Mouse (Mus musculus): ENCODE data around the gene Gdf11. TPM values are rescaled to one million over a fixed set of nuclear protein-coding genes. Genes with fewer than 3 reads are reported as not detected.

Gdf11 gene
- total and polyA plus RNA-seq, 2 experiments from 2014 or later: 6.7 to 19.1 TPM

DNA sequence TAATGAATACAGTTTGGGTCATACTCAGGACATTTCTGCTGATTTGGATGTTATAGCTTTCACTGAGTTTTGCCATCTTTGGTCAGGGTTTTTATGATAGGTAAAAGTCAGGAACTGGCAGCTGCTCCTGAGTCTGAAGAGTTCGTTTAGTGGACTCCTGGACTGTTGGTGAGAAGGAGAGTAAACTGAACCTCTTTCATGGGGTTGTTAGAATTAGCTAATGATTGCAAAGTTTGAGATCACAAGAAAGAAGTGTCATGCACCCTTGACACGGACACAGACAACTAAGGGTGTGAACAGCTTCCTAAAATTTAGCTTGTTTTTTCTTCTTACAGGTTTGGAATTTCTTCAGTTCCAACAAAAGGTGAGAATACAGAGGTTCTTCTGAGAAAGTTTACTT, 43.1 kb downstream of the Gdf11 start:
- no peaks in the 10 kb centered on the region for H3K4me1 ChIP-seq (ENCODE audit: insufficient read depth)
- 80% methylated on average over 2 of the region's 2 CpGs for WGBS
- H3K4me3 ChIP-seq (ENCODE audit: low read depth, low read length): no peak overlapping the region
- TF ChIP-seq CTCF (IDR thresholded peaks at IDR 0.05; ENCODE audit: low read depth): no peak
- no peak for DNase-seq
- no peak overlapping the region for H3K27ac ChIP-seq (ENCODE audit: low read depth, low read length)
- no peaks in the 10 kb centered on the region for H3K27me3 ChIP-seq (ENCODE audit: insufficient read depth, low read length)
- H3K36me3 ChIP-seq (ENCODE audit: insufficient read depth): peaks cover 30% of the 10 kb centered on the region
- no peak for ATAC-seq
- H3K4me2 ChIP-seq (ENCODE audit: low read depth): no peak overlapping the region
- no peak overlapping the region for H3K9ac ChIP-seq
- no peaks in the 10 kb centered on the region for H3K9me3 ChIP-seq (ENCODE audit: low read length)

DNA sequence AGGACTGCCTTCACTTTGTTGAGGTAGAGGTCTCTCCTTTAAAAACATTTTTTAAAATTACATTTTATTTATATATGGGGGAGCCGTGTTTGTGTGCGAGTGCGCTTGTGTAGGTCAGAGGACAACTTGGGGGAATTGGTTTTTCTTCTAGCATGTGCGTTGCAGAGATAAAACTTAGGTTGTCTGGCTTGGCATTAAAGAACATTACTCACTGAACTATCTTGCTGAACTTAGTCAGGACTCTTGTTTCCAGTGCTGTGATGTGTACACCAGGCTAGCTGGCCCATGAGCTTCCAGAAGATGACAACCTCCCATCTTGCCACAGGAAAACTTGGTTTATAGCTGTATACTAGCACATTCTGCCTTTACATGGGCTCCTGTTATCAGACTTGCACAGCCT, 44.9 kb downstream of the Gdf11 start:
- H3K27ac ChIP-seq (ENCODE audit: low read depth, low read length): no peak overlapping the region
- H3K9ac ChIP-seq: no peak overlapping the region
- H3K36me3 ChIP-seq (ENCODE audit: insufficient read depth): peaks cover 27% of the 10 kb centered on the region
- 98% methylated on average over 4 of the region's 4 CpGs for WGBS
- H3K27me3 ChIP-seq (ENCODE audit: insufficient read depth, low read length): no peaks in the 10 kb centered on the region
- no peak for TF ChIP-seq CTCF (IDR thresholded peaks at IDR 0.05; ENCODE audit: low read depth)
- no peak overlapping the region for H3K4me2 ChIP-seq (ENCODE audit: low read depth)
- H3K4me3 ChIP-seq (ENCODE audit: low read depth, low read length): no peak overlapping the region
- no peaks in the 10 kb centered on the region for H3K9me3 ChIP-seq (ENCODE audit: low read length)
- no peaks in the 10 kb centered on the region for H3K4me1 ChIP-seq (ENCODE audit: insufficient read depth)
- ATAC-seq (no peak), DNase-seq (no peak)

DNA sequence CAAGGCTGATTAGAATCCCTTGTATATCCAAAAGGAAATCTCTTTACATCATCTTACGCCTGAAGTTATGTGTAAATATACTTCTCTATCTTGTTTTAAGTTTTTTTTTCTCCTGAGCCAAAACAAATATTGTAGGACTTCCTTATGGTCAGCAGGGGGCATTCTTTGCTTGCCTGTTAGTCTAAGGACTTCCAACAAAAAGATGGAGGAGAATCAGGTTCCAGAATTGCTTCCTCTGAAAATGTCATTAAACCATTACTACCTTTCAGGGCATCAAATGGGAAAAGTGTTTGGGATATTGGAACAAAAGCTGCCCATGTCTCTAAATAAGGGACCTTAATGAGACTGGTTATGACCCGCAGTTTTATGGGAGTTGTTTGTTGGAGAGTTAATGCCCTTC, 46.0 kb downstream of the Gdf11 start:
- H3K36me3 ChIP-seq (ENCODE audit: insufficient read depth): peaks cover 37% of the 10 kb centered on the region
- no peaks in the 10 kb centered on the region for H3K4me1 ChIP-seq (ENCODE audit: insufficient read depth)
- DNase-seq: peak; percentile 43
- H3K27me3 ChIP-seq (ENCODE audit: insufficient read depth, low read length): no peaks in the 10 kb centered on the region
- no peak overlapping the region for H3K4me2 ChIP-seq (ENCODE audit: low read depth)
- H3K4me3 ChIP-seq (ENCODE audit: low read depth, low read length): no peak overlapping the region
- H3K9me3 ChIP-seq (ENCODE audit: low read length): no peaks in the 10 kb centered on the region
- ATAC-seq: no peak
- H3K9ac ChIP-seq: no peak overlapping the region
- TF ChIP-seq CTCF (IDR thresholded peaks at IDR 0.05; ENCODE audit: low read depth): peak; percentile 65
- H3K27ac ChIP-seq (ENCODE audit: low read depth, low read length): no peak overlapping the region
- 38% methylated on average over 2 of the region's 2 CpGs for WGBS

DNA sequence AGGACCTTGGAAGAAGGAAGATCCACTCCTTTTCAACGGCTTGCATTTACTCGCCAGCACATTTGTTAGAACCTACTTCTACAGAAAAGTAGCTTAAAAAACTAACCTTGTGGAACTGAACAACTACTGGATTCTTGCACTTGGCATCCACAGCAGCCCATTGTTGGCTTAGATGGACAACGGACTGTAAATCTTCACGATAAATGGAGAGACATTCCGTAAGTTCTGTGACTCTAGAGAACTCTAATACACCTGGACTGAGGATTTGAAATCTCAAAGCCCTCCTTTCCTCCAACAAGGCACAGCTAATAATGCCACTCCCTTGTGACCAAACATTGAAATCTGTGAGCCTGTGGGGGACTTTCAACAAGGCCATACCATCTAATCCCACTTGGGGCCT, 48.3 kb downstream of the Gdf11 start:
- Histone ChIP-seq H3K36me3 (ENCODE audit: insufficient read depth) (peaks cover 27% of the 10 kb centered on the region), H3K27ac (ENCODE audit: low read depth, low read length) (no peak overlapping the region), H3K4me2 (ENCODE audit: low read depth) (no peak overlapping the region), H3K27me3 (ENCODE audit: insufficient read depth, low read length) (no peaks in the 10 kb centered on the region), H3K9me3 (ENCODE audit: low read length) (no peaks in the 10 kb centered on the region), H3K4me3 (ENCODE audit: low read depth, low read length) (no peak overlapping the region), H3K9ac (no peak overlapping the region), H3K4me1 (ENCODE audit: insufficient read depth) (no peaks in the 10 kb centered on the region)
- DNase-seq: no peak
- no peak for ATAC-seq
- TF ChIP-seq CTCF (IDR thresholded peaks at IDR 0.05; ENCODE audit: low read depth): no peak
- 95% methylated on average over 5 of the region's 5 CpGs for WGBS

DNA sequence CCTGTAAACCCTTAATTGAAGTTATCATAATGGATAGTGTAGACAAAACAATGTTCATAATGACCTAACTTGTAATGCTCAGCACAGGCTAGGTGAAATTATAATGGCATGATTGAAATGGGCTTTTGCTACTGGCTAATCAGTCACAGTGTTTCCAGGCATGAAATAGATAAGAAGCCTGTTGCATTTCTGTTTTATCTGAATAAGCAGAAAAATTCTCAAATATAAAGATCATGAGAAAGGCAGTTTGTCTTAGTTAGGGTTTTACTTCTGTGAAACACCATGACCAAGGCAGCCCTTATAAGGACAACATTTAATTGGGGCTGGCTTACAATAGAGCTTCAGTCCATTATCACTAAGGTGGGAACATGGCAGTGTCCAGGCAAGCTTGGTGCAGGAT, 50.9 kb downstream of the Gdf11 start:
- H3K9me3 ChIP-seq (ENCODE audit: low read length): no peaks in the 10 kb centered on the region
- TF ChIP-seq CTCF (IDR thresholded peaks at IDR 0.05; ENCODE audit: low read depth): no peak
- H3K27me3 ChIP-seq (ENCODE audit: insufficient read depth, low read length): no peaks in the 10 kb centered on the region
- no peak overlapping the region for H3K4me3 ChIP-seq (ENCODE audit: low read depth, low read length)
- ATAC-seq: no peak
- H3K27ac ChIP-seq (ENCODE audit: low read depth, low read length): no peak overlapping the region
- DNase-seq: no peak
- H3K9ac ChIP-seq: no peak overlapping the region
- no peaks in the 10 kb centered on the region for H3K4me1 ChIP-seq (ENCODE audit: insufficient read depth)
- no peak overlapping the region for H3K4me2 ChIP-seq (ENCODE audit: low read depth)
- H3K36me3 ChIP-seq (ENCODE audit: insufficient read depth): peaks cover 31% of the 10 kb centered on the region

DNA sequence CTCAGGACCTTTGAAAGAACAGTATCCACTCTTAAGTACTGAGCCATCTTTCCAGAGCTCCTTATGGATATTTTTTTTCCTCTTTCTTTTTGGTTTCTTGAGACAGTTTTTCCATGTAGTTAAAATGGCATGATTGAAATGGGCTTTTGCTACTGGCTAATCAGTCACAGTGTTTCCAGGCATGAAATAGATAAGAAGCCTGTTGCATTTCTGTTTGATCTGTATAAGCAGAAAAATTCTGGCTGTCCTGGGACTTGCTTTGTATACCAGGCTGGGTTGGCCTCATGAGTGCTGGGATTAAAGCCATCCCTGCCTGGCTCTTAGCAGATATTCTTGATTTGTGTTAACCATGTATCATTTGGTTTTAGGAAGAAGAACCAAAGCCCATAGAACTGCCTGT, 52.1 kb downstream of the Gdf11 start:
- no peaks in the 10 kb centered on the region for H3K9me3 ChIP-seq (ENCODE audit: low read length)
- ATAC-seq: no peak
- no peaks in the 10 kb centered on the region for H3K4me1 ChIP-seq (ENCODE audit: insufficient read depth)
- no peak for DNase-seq
- H3K4me3 ChIP-seq (ENCODE audit: low read depth, low read length): no peak overlapping the region
- no peak overlapping the region for H3K4me2 ChIP-seq (ENCODE audit: low read depth)
- no peak for TF ChIP-seq CTCF (IDR thresholded peaks at IDR 0.05; ENCODE audit: low read depth)
- peaks cover 27% of the 10 kb centered on the region for H3K36me3 ChIP-seq (ENCODE audit: insufficient read depth)
- no peak overlapping the region for H3K27ac ChIP-seq (ENCODE audit: low read depth, low read length)
- no peaks in the 10 kb centered on the region for H3K27me3 ChIP-seq (ENCODE audit: insufficient read depth, low read length)
- no peak overlapping the region for H3K9ac ChIP-seq

DNA sequence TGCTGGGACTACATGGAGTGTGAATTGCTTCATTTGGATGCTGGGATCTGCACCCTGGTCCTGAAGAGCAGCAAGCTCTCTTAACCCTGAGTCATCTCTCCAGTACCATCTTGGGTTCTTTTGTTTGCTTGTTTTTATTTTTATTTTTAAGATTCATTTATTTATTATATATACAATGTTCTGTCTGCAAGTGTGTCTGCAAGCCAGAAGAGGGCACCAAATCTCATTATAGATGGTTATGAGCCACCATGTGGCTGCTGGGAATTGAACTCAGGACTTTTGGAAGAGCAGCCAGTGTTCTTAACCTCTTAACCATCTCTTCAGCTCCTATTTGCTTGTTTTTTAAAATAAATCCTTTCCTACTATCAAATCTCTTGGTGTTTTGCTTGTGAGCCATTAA, 54.1 kb downstream of the Gdf11 start:
- peaks cover 35% of the 10 kb centered on the region for H3K36me3 ChIP-seq (ENCODE audit: insufficient read depth)
- no peak for TF ChIP-seq CTCF (IDR thresholded peaks at IDR 0.05; ENCODE audit: low read depth)

More for the DNA sequence above, 54.1 kb downstream of the Gdf11 start:
- no peaks in the 10 kb centered on the region for H3K4me1 ChIP-seq (ENCODE audit: insufficient read depth)
- H3K9ac ChIP-seq: no peak overlapping the region
- ATAC-seq: no peak
- no peak overlapping the region for H3K4me2 ChIP-seq (ENCODE audit: low read depth)
- no peak overlapping the region for H3K4me3 ChIP-seq (ENCODE audit: low read depth, low read length)
- no peak for DNase-seq
- no peak overlapping the region for H3K27ac ChIP-seq (ENCODE audit: low read depth, low read length)
- H3K9me3 ChIP-seq (ENCODE audit: low read length): no peaks in the 10 kb centered on the region
- no peaks in the 10 kb centered on the region for H3K27me3 ChIP-seq (ENCODE audit: insufficient read depth, low read length)

Other genes with a start within 250 kb of the Gdf11 start
- 8.4 and 15.6 TPM in 2 replicates for gene Ikzf4, start 245.7 kb downstream of the Gdf11 start, total RNA-seq (2014; rRNA removed)
- 6.3 and 11.3 TPM in 2 replicates for gene Ikzf4, start 245.7 kb downstream of the Gdf11 start, polyA plus RNA-seq (2015; fragmentation: Nextera tagmentation; extraction: Ambion mirVana)
- 10.6 and 12.6 TPM in 2 replicates for gene Suox, start 217.6 kb downstream of the Gdf11 start, total RNA-seq (2014; rRNA removed)
- 8.4 and 10.1 TPM in 2 replicates for gene Suox, start 217.6 kb downstream of the Gdf11 start, polyA plus RNA-seq (2015; fragmentation: Nextera tagmentation; extraction: Ambion mirVana)
- gene Rab5b, start 195.5 kb downstream of the Gdf11 start, total RNA-seq (2014; rRNA removed): 133 TPM in 2 replicates
- 104 and 118 TPM in 2 replicates for gene Rab5b, start 195.5 kb downstream of the Gdf11 start, polyA plus RNA-seq (2015; fragmentation: Nextera tagmentation; extraction: Ambion mirVana)
- gene Pmel, start 187.5 kb downstream of the Gdf11 start, total RNA-seq (2014; rRNA removed): 0.85 and 1.2 TPM in 2 replicates
- gene Pmel, start 187.5 kb downstream of the Gdf11 start, polyA plus RNA-seq (2015; fragmentation: Nextera tagmentation; extraction: Ambion mirVana): 0.67 and 0.86 TPM in 2 replicates
- gene Cdk2, start 186.7 kb downstream of the Gdf11 start, total RNA-seq (2014; rRNA removed): 8.5 and 10.0 TPM in 2 replicates
- 9.9 and 10.3 TPM in 2 replicates for gene Cdk2, start 186.7 kb downstream of the Gdf11 start, polyA plus RNA-seq (2015; fragmentation: Nextera tagmentation; extraction: Ambion mirVana)
- 5.6 and 7.2 TPM in 2 replicates for gene Dgka, start 146.9 kb downstream of the Gdf11 start, total RNA-seq (2014; rRNA removed)
- 4.3 and 4.8 TPM in 2 replicates for gene Dgka, start 146.9 kb downstream of the Gdf11 start, polyA plus RNA-seq (2015; fragmentation: Nextera tagmentation; extraction: Ambion mirVana)
- 67.7 and 68.4 TPM in 2 replicates for gene Pym1, start 143.8 kb downstream of the Gdf11 start, total RNA-seq (2014; rRNA removed)
- gene Pym1, start 143.8 kb downstream of the Gdf11 start, polyA plus RNA-seq (2015; fragmentation: Nextera tagmentation; extraction: Ambion mirVana): 51.6 and 61.2 TPM in 2 replicates
- 0.57 and 0.69 TPM in 2 replicates for gene Mmp19, start 100.8 kb downstream of the Gdf11 start, total RNA-seq (2014; rRNA removed)
- 0.33 and 0.36 TPM in 2 replicates for gene Mmp19, start 100.8 kb downstream of the Gdf11 start, polyA plus RNA-seq (2015; fragmentation: Nextera tagmentation; extraction: Ambion mirVana)
- gene Dnajc14, start 87.7 kb downstream of the Gdf11 start, total RNA-seq (2014; rRNA removed): 39.6 and 45.7 TPM in 2 replicates
- 30.5 and 38.2 TPM in 2 replicates for gene Dnajc14, start 87.7 kb downstream of the Gdf11 start, polyA plus RNA-seq (2015; fragmentation: Nextera tagmentation; extraction: Ambion mirVana)
- 9.5 and 12.9 TPM in 2 replicates for gene Tmem198b, start 87.3 kb downstream of the Gdf11 start, total RNA-seq (2014; rRNA removed)
- 12.9 and 14.6 TPM in 2 replicates for gene Tmem198b, start 87.3 kb downstream of the Gdf11 start, polyA plus RNA-seq (2015; fragmentation: Nextera tagmentation; extraction: Ambion mirVana)
- gene Sarnp, start 74.4 kb downstream of the Gdf11 start, total RNA-seq (2014; rRNA removed): 54.6 and 59.6 TPM in 2 replicates
- gene Sarnp, start 74.4 kb downstream of the Gdf11 start, polyA plus RNA-seq (2015; fragmentation: Nextera tagmentation; extraction: Ambion mirVana): 146 and 167 TPM in 2 replicates
- gene Ormdl2, start 70.1 kb downstream of the Gdf11 start, total RNA-seq (2014; rRNA removed): 6.3 and 8.3 TPM in 2 replicates
- gene Ormdl2, start 70.1 kb downstream of the Gdf11 start, polyA plus RNA-seq (2015; fragmentation: Nextera tagmentation; extraction: Ambion mirVana): 13.2 and 16.1 TPM in 2 replicates
- gene Cd63, start 9.3 kb upstream of the Gdf11 start, total RNA-seq (2014; rRNA removed): 11.7 and 25.2 TPM in 2 replicates
- gene Cd63, start 9.3 kb upstream of the Gdf11 start, polyA plus RNA-seq (2015; fragmentation: Nextera tagmentation; extraction: Ambion mirVana): 168 and 188 TPM in 2 replicates
- gene Rdh5, start 31.2 kb upstream of the Gdf11 start, total RNA-seq (2014; rRNA removed): 4.1 and 5.8 TPM in 2 replicates
- 6.9 and 10.2 TPM in 2 replicates for gene Rdh5, start 31.2 kb upstream of the Gdf11 start, polyA plus RNA-seq (2015; fragmentation: Nextera tagmentation; extraction: Ambion mirVana)
- gene Bloc1s1, start 32.3 kb upstream of the Gdf11 start, total RNA-seq (2014; rRNA removed): 120 and 149 TPM in 2 replicates
- 246 and 305 TPM in 2 replicates for gene Bloc1s1, start 32.3 kb upstream of the Gdf11 start, polyA plus RNA-seq (2015; fragmentation: Nextera tagmentation; extraction: Ambion mirVana)
- gene Itga7, start 42.1 kb upstream of the Gdf11 start, total RNA-seq (2014; rRNA removed): 7.7 and 12.7 TPM in 2 replicates
- gene Itga7, start 42.1 kb upstream of the Gdf11 start, polyA plus RNA-seq (2015; fragmentation: Nextera tagmentation; extraction: Ambion mirVana): 5.8 and 7.7 TPM in 2 replicates
- gene Mettl7b, start 69.3 kb upstream of the Gdf11 start, total RNA-seq (2014; rRNA removed): not detected in 2 replicates
- not detected in 2 replicates for gene Mettl7b, start 69.3 kb upstream of the Gdf11 start, polyA plus RNA-seq (2015; fragmentation: Nextera tagmentation; extraction: Ambion mirVana)
- gene Olfr9, start 97.7 kb upstream of the Gdf11 start, total RNA-seq (2014; rRNA removed): not detected in 2 replicates
- gene Olfr9, start 97.7 kb upstream of the Gdf11 start, polyA plus RNA-seq (2015; fragmentation: Nextera tagmentation; extraction: Ambion mirVana): not detected in 2 replicates
- gene Olfr763, start 119.1 kb upstream of the Gdf11 start, total RNA-seq (2014; rRNA removed): not detected in 2 replicates
- gene Olfr763, start 119.1 kb upstream of the Gdf11 start, polyA plus RNA-seq (2015; fragmentation: Nextera tagmentation; extraction: Ambion mirVana): not detected in 2 replicates
- gene Olfr764-ps1, start 148.2 kb upstream of the Gdf11 start, total RNA-seq (2014; rRNA removed): not detected in 2 replicates
- gene Olfr764-ps1, start 148.2 kb upstream of the Gdf11 start, polyA plus RNA-seq (2015; fragmentation: Nextera tagmentation; extraction: Ambion mirVana): not detected in 2 replicates
- gene Olfr765, start 158.3 kb upstream of the Gdf11 start, total RNA-seq (2014; rRNA removed): not detected in 2 replicates
- gene Olfr765, start 158.3 kb upstream of the Gdf11 start, polyA plus RNA-seq (2015; fragmentation: Nextera tagmentation; extraction: Ambion mirVana): not detected in 2 replicates
- not detected in 2 replicates for gene Olfr766-ps1, start 177.3 kb upstream of the Gdf11 start, total RNA-seq (2014; rRNA removed)
- not detected in 2 replicates for gene Olfr766-ps1, start 177.3 kb upstream of the Gdf11 start, polyA plus RNA-seq (2015; fragmentation: Nextera tagmentation; extraction: Ambion mirVana)
- not detected in 2 replicates for gene Olfr767, start 191.2 kb upstream of the Gdf11 start, total RNA-seq (2014; rRNA removed)
- not detected in 2 replicates for gene Olfr767, start 191.2 kb upstream of the Gdf11 start, polyA plus RNA-seq (2015; fragmentation: Nextera tagmentation; extraction: Ambion mirVana)
- gene Olfr768, start 207.7 kb upstream of the Gdf11 start, total RNA-seq (2014; rRNA removed): not detected in 2 replicates
- not detected in 2 replicates for gene Olfr768, start 207.7 kb upstream of the Gdf11 start, polyA plus RNA-seq (2015; fragmentation: Nextera tagmentation; extraction: Ambion mirVana)
- not detected in 2 replicates for gene Olfr769, start 226.1 kb upstream of the Gdf11 start, total RNA-seq (2014; rRNA removed)
- gene Olfr769, start 226.1 kb upstream of the Gdf11 start, polyA plus RNA-seq (2015; fragmentation: Nextera tagmentation; extraction: Ambion mirVana): not detected in 2 replicates
- gene Olfr770, start 247.3 kb upstream of the Gdf11 start, total RNA-seq (2014; rRNA removed): not detected in 2 replicates
- not detected in 2 replicates for gene Olfr770, start 247.3 kb upstream of the Gdf11 start, polyA plus RNA-seq (2015; fragmentation: Nextera tagmentation; extraction: Ambion mirVana)